Mouse (Mus musculus) bone marrow macrophage, adult 2 months (primary cell): Measurements from ENCODE around the gene Sigmar1.

Source experiments
- CTCF ChIP-seq: IDR thresholded peaks from 2 replicates; pipeline ENCODE4 v1.5.1; 2012; ENCODE audit warnings: low read depth, mild to moderate bottlenecking, low read length, moderate library complexity
- POLR2A ChIP-seq: IDR thresholded peaks from 2 replicates; pipeline ENCODE4 v1.6.1; 2012; ENCODE audit warnings: mild to moderate bottlenecking, low read depth, low read length, borderline replicate concordance

DNA sequence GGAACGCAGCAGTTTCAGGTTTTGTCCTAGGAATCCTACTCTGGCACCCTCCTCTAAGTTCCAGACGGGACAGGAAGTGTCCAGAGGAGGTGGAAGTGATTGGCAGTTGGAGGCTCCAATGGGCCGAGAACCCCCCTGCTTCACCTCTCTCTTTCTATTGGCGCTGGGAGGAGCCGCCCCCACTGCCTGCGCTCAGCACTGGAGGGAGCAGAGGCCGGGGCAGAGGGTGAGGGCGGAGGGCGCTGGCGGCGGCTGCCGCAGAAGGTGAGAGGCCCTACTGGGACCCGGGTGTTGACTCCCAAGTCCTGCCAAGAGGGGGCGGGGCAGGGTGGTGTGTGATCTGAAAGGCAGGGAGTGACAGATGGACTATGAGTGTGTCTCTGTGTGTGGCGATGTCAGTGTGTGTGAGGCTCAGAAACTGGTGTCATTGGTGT lies 4.3 kb upstream of the Sigmar1 start:
- TF ChIP-seq POLR2A (no peak), CTCF (no peak)
